Mouse (Mus musculus) layer of hippocampus, adult 18-20 months (tissue): ENCODE results near the gene Smpd4. TPM values are rescaled to one million over a fixed set of nuclear protein-coding genes. Genes with fewer than 3 reads are reported as not detected.

ENCODE experiments used
- total RNA-seq, 2 experiments: library from RNA; stranded (reverse); gene quantifications; 2 replicates each; pipeline ENCODE4 v1.2.3; 2021

Gene Smpd4
- total RNA-seq, 2 experiments from 2014 or later: 46.4 to 49.9 TPM

Other genes with a start within 250 kb of the Smpd4 start
- 10 to 100 TPM; 23.1 to 24.2 TPM for gene Snap29, start 213.4 kb upstream of the Smpd4 start, total RNA-seq
- 100 to 1,000 TPM; 285 to 292 TPM for gene Pi4ka, start 213.0 kb upstream of the Smpd4 start, total RNA-seq
- gene Crkl, start 167.4 kb upstream of the Smpd4 start, total RNA-seq: 10 to 100 TPM; 40.7 to 41.8 TPM
- 10 to 100 TPM; 98.5 to 98.6 TPM for gene Aifm3, start 129.7 kb upstream of the Smpd4 start, total RNA-seq
- gene Lztr1, start 110.7 kb upstream of the Smpd4 start, total RNA-seq: 100 to 1,000 TPM; 199 to 205 TPM
- gene Thap7, start 88.2 kb upstream of the Smpd4 start, total RNA-seq: 10 to 100 TPM; 39.6 to 44.0 TPM
- under 1 TPM; 0.92 to 0.94 TPM for gene Lrrc74b, start 58.1 kb upstream of the Smpd4 start, total RNA-seq
- 1 to 10 TPM; 1.0 to 1.2 TPM for gene P2rx6, start 57.5 kb upstream of the Smpd4 start, total RNA-seq
- 10 to 100 TPM; 86.1 to 99.5 TPM for gene Slc7a4, start 36.1 kb upstream of the Smpd4 start, total RNA-seq
- gene Ccdc74a, start 27.1 kb downstream of the Smpd4 start, total RNA-seq: 10 to 100 TPM; 35.3 to 41.0 TPM
- gene Med15, start 113.5 kb downstream of the Smpd4 start, total RNA-seq: 10 to 100 TPM; 68.5 to 76.3 TPM
- gene Klhl22, start 140.3 kb downstream of the Smpd4 start, total RNA-seq: 100 to 1,000 TPM in 1 of 2 experiments, 10 to 100 TPM in 1; 86.9 to 100 TPM
- gene Scarf2, start 177.9 kb downstream of the Smpd4 start, total RNA-seq: 1 to 10 TPM; 1.5 to 2.5 TPM
- 1 to 10 TPM; 2.0 to 3.3 TPM for gene B830017H08Rik, start 213.8 kb downstream of the Smpd4 start, total RNA-seq
- 10 to 100 TPM; 14.6 to 17.0 TPM for gene Car15, start 219.0 kb downstream of the Smpd4 start, total RNA-seq